Mouse (Mus musculus): ENCODE measurements around the gene Map2. TPM values are rescaled to one million over a fixed set of nuclear protein-coding genes. Genes with fewer than 3 reads are reported as not detected.

Gene Map2
- total RNA-seq, 2 experiments from 2014 or later: 1,064 to 1,130 TPM

GRCm38 (mm10) chr1:66206904-66207303 is 31.8 kb downstream of the Map2 start:
- TF ChIP-seq CTCF (IDR thresholded peaks at IDR 0.05): no peak
- intact Hi-C loops (cut with DNase I): loop anchor here (5.0 kb wide), 1 partner anchor 115 kb away; no protein-coding TSS in a partner anchor
- no peak overlapping the region for H3K4me3 ChIP-seq
- no peak overlapping the region for H3K27ac ChIP-seq
- DNase-seq (ENCODE audit: extremely low spot score in 1 of 2, low spot score in 2 of 2): no peak

- no peak overlapping the region for H3K27ac ChIP-seq
- H3K4me3 ChIP-seq: no peak overlapping the region
- no peak for TF ChIP-seq CTCF (IDR thresholded peaks at IDR 0.05)
- DNase-seq (ENCODE audit: extremely low spot score in 1 of 2, low spot score in 2 of 2): no peak
- intact Hi-C loops (cut with DNase I): no loop called here
These were observed 36.2 kb downstream of the Map2 start for GRCm38 (mm10) chr1:66211074-66211791.

- Histone ChIP-seq H3K4me3 (no peak overlapping the region), H3K27ac (no peak overlapping the region)
- DNase-seq (ENCODE audit: extremely low spot score in 1 of 2, low spot score in 2 of 2): no peak
- TF ChIP-seq CTCF (IDR thresholded peaks at IDR 0.05): no peak
- intact Hi-C loops (cut with DNase I): no loop called here
These were observed 46.4 kb downstream of the Map2 start for GRCm38 (mm10) chr1:66221497-66221896.

GRCm38 (mm10) chr1:66223331-66223730 is 48.3 kb downstream of the Map2 start:
- no peak for TF ChIP-seq CTCF (IDR thresholded peaks at IDR 0.05)
- DNase-seq (ENCODE audit: extremely low spot score in 1 of 2, low spot score in 2 of 2): no peak
- intact Hi-C loops (cut with DNase I): no loop called here
- Histone ChIP-seq H3K4me3 (no peak overlapping the region), H3K27ac (no peak overlapping the region)

GRCm38 (mm10) chr1:66226372-66227368 is 51.6 kb downstream of the Map2 start:
- H3K27ac ChIP-seq: no peak overlapping the region

GRCm38 (mm10) chr1:66228205-66228604 is 53.1 kb downstream of the Map2 start:
- Histone ChIP-seq H3K4me3 (no peak overlapping the region), H3K27ac (no peak overlapping the region)
- DNase-seq (ENCODE audit: extremely low spot score in 1 of 2, low spot score in 2 of 2): no peak
- intact Hi-C loops (cut with DNase I): no loop called here
- no peak for TF ChIP-seq CTCF (IDR thresholded peaks at IDR 0.05)

More at GRCm38 (mm10) chr1:66226372-66227368, 51.6 kb downstream of the Map2 start:
- H3K4me3 ChIP-seq: no peak overlapping the region
- no peak for DNase-seq (ENCODE audit: extremely low spot score in 1 of 2, low spot score in 2 of 2)
- intact Hi-C loops (cut with DNase I): no loop called here
- no peak for TF ChIP-seq CTCF (IDR thresholded peaks at IDR 0.05)

GRCm38 (mm10) chr1:66230345-66230744 is 55.3 kb downstream of the Map2 start:
- Histone ChIP-seq H3K27ac (no peak overlapping the region), H3K4me3 (no peak overlapping the region)
- no peak for TF ChIP-seq CTCF (IDR thresholded peaks at IDR 0.05)
- no peak for DNase-seq (ENCODE audit: extremely low spot score in 1 of 2, low spot score in 2 of 2)
- intact Hi-C loops (cut with DNase I): no loop called here

- TF ChIP-seq CTCF (IDR thresholded peaks at IDR 0.05): no peak
These were observed 56.9 kb downstream of the Map2 start for GRCm38 (mm10) chr1:66231963-66232362.

GRCm38 (mm10) chr1:66244910-66245309 is 69.8 kb downstream of the Map2 start:
- H3K4me3 ChIP-seq: no peak overlapping the region
- TF ChIP-seq CTCF (IDR thresholded peaks at IDR 0.05): no peak
- no peak for DNase-seq (ENCODE audit: extremely low spot score in 1 of 2, low spot score in 2 of 2)
- intact Hi-C loops (cut with DNase I): no loop called here
- no peak overlapping the region for H3K27ac ChIP-seq

More at GRCm38 (mm10) chr1:66231963-66232362, 56.9 kb downstream of the Map2 start:
- intact Hi-C loops (cut with DNase I): no loop called here
- H3K27ac ChIP-seq: no peak overlapping the region
- H3K4me3 ChIP-seq: no peak overlapping the region
- no peak for DNase-seq (ENCODE audit: extremely low spot score in 1 of 2, low spot score in 2 of 2)

- TF ChIP-seq CTCF (IDR thresholded peaks at IDR 0.05): no peak
- no peak for DNase-seq (ENCODE audit: extremely low spot score in 1 of 2, low spot score in 2 of 2)
- H3K27ac ChIP-seq: no peak overlapping the region
- H3K4me3 ChIP-seq: no peak overlapping the region
- intact Hi-C loops (cut with DNase I): no loop called here
These were observed 76.7 kb downstream of the Map2 start for GRCm38 (mm10) chr1:66251649-66252332.

- no peak for TF ChIP-seq CTCF (IDR thresholded peaks at IDR 0.05)
- no peak for DNase-seq (ENCODE audit: extremely low spot score in 1 of 2, low spot score in 2 of 2)
- intact Hi-C loops (cut with DNase I): no loop called here
- H3K27ac ChIP-seq: no peak overlapping the region
- H3K4me3 ChIP-seq: no peak overlapping the region
These were observed 77.3 kb downstream of the Map2 start for GRCm38 (mm10) chr1:66252333-66252724.

Measured in left cerebral cortex, adult 2 months (tissue).